Mouse (Mus musculus) stomach, embryonic 14.5 days (tissue): ENCODE results near the gene Tdrd12. TPM values are rescaled to one million over a fixed set of nuclear protein-coding genes. Genes with fewer than 3 reads are reported as not detected.
"Not testable (repeated sequence)": the region's sequence is repeated elsewhere in the genome, so short reads cannot be mapped to it uniquely, and the experiment has no call there.

Source experiments
- ATAC-seq: fragments of 200-750 bp; cut with Nextera tagmentation; 2 replicates; pipeline ENCODE4 v1.8.0; 2017; ENCODE audit warnings: low read depth, moderate TSS enrichment; ENCODE audit not compliant: insufficient number of reproducible peaks, insufficient read depth, low FRiP score
- H3K27ac ChIP-seq: fragments of 300-500 bp; sonication (generic); 2 replicates; pipeline ENCODE4 v1.5.1; 2014; ENCODE audit warnings: mild to moderate bottlenecking, low read length, moderate library complexity, mixed read lengths
- H3K27me3 ChIP-seq: fragments of 300-500 bp; sonication (generic); 2 replicates; pipeline ENCODE4 v1.6.1; 2014; ENCODE audit warnings: low read length, control low read depth, mixed read lengths; ENCODE audit not compliant: control insufficient read depth, insufficient read depth
- H3K36me3 ChIP-seq: fragments of 300-500 bp; sonication (generic); 2 replicates; pipeline ENCODE4 v1.6.1; 2014; ENCODE audit warnings: mild to moderate bottlenecking, control low read depth, low read length, moderate library complexity, mixed read lengths; ENCODE audit not compliant: control insufficient read depth, insufficient read depth
- H3K4me1 ChIP-seq: fragments of 300-500 bp; sonication (generic); 2 replicates; pipeline ENCODE4 v1.6.1; 2014; ENCODE audit warnings: low read length, control low read depth, mixed read lengths; ENCODE audit not compliant: control insufficient read depth, insufficient read depth
- H3K4me2 ChIP-seq: fragments of 300-500 bp; sonication (generic); replicated peaks from 2 replicates; pipeline ENCODE4 v1.6.1; 2014; ENCODE audit warnings: low read depth, low read length, control low read depth
- H3K4me3 ChIP-seq: fragments of 300-500 bp; sonication (generic); 2 replicates; pipeline ENCODE4 v1.5.1; 2014; ENCODE audit warnings: low read depth, low read length, control low read depth
- H3K9ac ChIP-seq: fragments of 300-500 bp; sonication (generic); replicated peaks from 2 replicates; pipeline ENCODE4 v1.6.1; 2014; ENCODE audit warnings: low read depth, mild to moderate bottlenecking, control low read depth, low read length, moderate library complexity, mixed read lengths
- H3K9me3 ChIP-seq: fragments of 300-500 bp; sonication (generic); 2 replicates; pipeline ENCODE4 v1.6.1; 2016; ENCODE audit warnings: low read depth, low read length, control low read depth; ENCODE audit not compliant: control insufficient read depth
- WGBS: fragments of 180-500 bp; shearing (Covaris S2); extraction: QIAGEN DNeasy Blood & Tissue Kit; methylation state at CpG from one replicate; pipeline ENCODE4 v1.1.7; 2014; 5-methylcytosine and 5-hydroxymethylcytosine counted together
- polyA plus RNA-seq: library from polyadenylated mRNA; unstranded; fragments of >200 nt; fragmentation: Nextera tagmentation; extraction: Ambion mirVana; gene quantifications from 2 replicates; pipeline ENCODE4 v1.2.1, GENCODE M21; 2014

The Tdrd12 gene
- polyA plus RNA-seq, 1 experiment from 2014 or later: not detected

DNA sequence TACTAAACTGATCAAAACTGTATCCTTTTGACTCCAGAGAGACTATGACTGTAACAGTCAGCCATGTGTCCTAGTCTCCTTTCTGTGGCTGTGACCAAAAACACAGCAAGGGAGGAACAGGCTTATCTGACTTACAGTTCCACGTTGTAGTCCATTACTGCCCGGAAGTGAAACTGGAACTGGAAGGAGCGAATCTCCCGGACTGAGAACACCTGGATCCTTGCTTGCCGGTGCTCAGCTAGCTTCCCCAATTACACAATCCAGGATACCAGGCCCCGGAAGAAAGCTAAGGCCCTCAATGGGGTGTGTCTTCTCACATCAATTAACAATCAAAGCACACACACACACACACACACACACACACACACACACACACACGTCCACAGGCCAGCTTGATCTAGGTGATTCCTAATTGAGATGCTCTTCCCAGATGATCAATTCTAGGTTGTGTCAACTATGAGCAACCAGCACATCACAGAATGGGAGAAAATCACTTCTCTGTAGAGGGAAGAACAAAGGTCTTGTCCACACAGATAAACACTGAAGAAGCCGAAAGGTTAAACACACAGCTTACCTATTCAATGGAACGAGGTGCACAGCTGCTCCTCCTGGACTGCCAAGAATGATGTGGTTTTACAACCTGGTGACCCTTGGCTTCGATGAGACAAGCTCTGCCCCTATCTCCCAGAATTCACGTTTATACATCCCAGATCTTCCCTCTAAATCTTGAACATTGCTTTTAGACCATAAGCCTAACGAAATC, 1.6 kb downstream of the Tdrd12 start:
- WGBS: 54% methylated on average over 12 of the region's 12 CpGs
- Histone ChIP-seq H3K27ac (no peak overlapping the region), H3K9ac (no peak overlapping the region), H3K4me1 (no peaks in the 10 kb centered on the region), H3K9me3 (no peaks in the 10 kb centered on the region), H3K4me3 (no peak overlapping the region), H3K27me3 (no peaks in the 10 kb centered on the region), H3K4me2 (no peak overlapping the region), H3K36me3 (no peaks in the 10 kb centered on the region)
- ATAC-seq: no peak

DNA sequence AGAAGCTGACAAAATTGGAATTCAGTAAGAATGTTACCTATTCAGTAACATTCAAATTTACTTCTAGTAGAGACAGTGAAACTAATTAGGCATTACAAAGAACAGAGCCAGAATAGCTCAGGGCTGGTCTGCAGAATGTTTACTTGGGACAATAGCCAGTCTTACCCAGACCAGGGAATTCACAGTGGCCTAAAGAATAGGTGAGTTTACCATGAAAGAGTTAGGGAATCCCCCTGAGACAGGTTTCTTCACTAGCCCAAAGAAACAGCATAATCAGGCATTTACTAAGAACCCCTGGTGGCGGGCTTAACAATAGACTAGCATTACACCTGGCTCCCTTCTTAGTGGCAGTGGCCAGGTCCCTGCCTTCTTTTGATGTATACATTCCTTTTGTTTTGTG, 7.0 kb downstream of the Tdrd12 start:
- not testable (repeated sequence) for H3K9ac ChIP-seq, H3K36me3 ChIP-seq, H3K9me3 ChIP-seq, ATAC-seq, H3K27ac ChIP-seq, H3K4me1 ChIP-seq, H3K4me2 ChIP-seq, H3K27me3 ChIP-seq, H3K4me3 ChIP-seq
- 63% methylated on average over 1 of the region's 1 CpGs for WGBS

GRCm38 (mm10) chr7:35530026-35530425, 7.5 kb downstream of the Tdrd12 start:
- 77% methylated on average over 3 of the region's 3 CpGs for WGBS
- H3K9me3 ChIP-seq: no peaks in the 10 kb centered on the region
- H3K27ac ChIP-seq: no peak overlapping the region
- no peaks in the 10 kb centered on the region for H3K27me3 ChIP-seq
- H3K4me1 ChIP-seq: no peaks in the 10 kb centered on the region
- no peak overlapping the region for H3K4me3 ChIP-seq
- no peaks in the 10 kb centered on the region for H3K36me3 ChIP-seq
- no peak overlapping the region for H3K4me2 ChIP-seq
- no peak for ATAC-seq
- no peak overlapping the region for H3K9ac ChIP-seq

GRCm38 (mm10) chr7:35526795-35527194, 10.8 kb downstream of the Tdrd12 start:
- 77% methylated on average over 2 of the region's 2 CpGs for WGBS
- Histone ChIP-seq H3K4me2 (no peak overlapping the region), H3K27me3 (no peaks in the 10 kb centered on the region), H3K4me3 (no peak overlapping the region), H3K9ac (no peak overlapping the region), H3K9me3 (no peaks in the 10 kb centered on the region), H3K4me1 (no peaks in the 10 kb centered on the region), H3K36me3 (no peaks in the 10 kb centered on the region), H3K27ac (no peak overlapping the region)
- no peak for ATAC-seq

- H3K9me3 ChIP-seq: no peaks in the 10 kb centered on the region
- WGBS: 19% methylated on average over 4 of the region's 4 CpGs
- no peaks in the 10 kb centered on the region for H3K27me3 ChIP-seq
- no peak for ATAC-seq
- H3K4me1 ChIP-seq: no peaks in the 10 kb centered on the region
- H3K27ac ChIP-seq: no peak overlapping the region
- no peak overlapping the region for H3K9ac ChIP-seq
- no peak overlapping the region for H3K4me2 ChIP-seq
- no peaks in the 10 kb centered on the region for H3K36me3 ChIP-seq
- H3K4me3 ChIP-seq: no peak overlapping the region
These were observed 35.5 kb downstream of the Tdrd12 start for GRCm38 (mm10) chr7:35501995-35502394.

DNA sequence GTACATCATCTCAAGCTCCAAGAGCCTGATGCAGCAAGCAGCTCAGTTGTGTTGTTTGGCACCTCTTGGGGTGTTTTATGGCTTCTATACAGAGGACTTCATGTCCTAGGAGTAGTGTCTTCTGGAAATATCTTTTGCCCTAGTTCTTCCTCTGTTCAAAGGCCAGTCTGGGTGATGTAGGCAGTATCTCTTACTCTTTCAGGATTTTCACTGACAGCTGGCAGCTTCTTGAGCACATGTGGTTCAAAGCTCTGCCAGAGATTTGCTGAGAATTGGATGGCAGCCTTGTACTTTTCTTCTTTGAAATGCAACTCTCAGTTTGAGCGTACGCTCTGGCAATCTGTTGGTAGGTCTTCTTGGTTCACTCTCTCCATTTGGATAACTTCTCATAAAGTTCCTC, 40.0 kb downstream of the Tdrd12 start:
- ATAC-seq: no peak
- no peaks in the 10 kb centered on the region for H3K9me3 ChIP-seq
- no peak overlapping the region for H3K27ac ChIP-seq
- no peaks in the 10 kb centered on the region for H3K36me3 ChIP-seq
- H3K4me2 ChIP-seq: no peak overlapping the region
- H3K9ac ChIP-seq: no peak overlapping the region
- H3K4me3 ChIP-seq: no peak overlapping the region
- H3K4me1 ChIP-seq: no peaks in the 10 kb centered on the region
- H3K27me3 ChIP-seq: no peaks in the 10 kb centered on the region
- WGBS: 100% methylated on average over 2 of the region's 2 CpGs

- WGBS: 90% methylated on average over 1 of the region's 1 CpGs
- Histone ChIP-seq H3K9me3 (no peaks in the 10 kb centered on the region), H3K27me3 (no peaks in the 10 kb centered on the region), H3K27ac (no peak overlapping the region), H3K4me2 (no peak overlapping the region), H3K4me1 (no peaks in the 10 kb centered on the region), H3K36me3 (no peaks in the 10 kb centered on the region), H3K9ac (no peak overlapping the region), H3K4me3 (no peak overlapping the region)
- no peak for ATAC-seq
These were observed 46.5 kb downstream of the Tdrd12 start for GRCm38 (mm10) chr7:35491005-35491404.

DNA sequence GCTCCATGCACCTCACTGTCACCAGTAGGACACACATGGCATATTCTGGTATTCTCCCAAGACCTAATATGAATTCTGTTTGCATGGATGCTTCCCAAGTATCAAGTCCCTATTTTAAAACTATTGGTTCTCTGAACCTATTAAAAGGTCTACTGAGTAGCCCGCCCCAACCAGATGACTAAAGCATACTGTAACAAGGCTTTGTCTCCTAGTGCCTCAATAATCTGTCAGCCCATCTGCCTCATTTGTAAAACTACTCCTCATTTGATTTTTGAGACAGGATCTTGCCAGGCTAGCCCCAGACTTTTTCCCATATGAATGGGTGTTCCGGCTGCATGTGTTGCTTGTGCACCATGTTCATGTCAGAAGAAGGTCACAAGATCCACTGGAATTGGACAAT, 47.4 kb downstream of the Tdrd12 start:
- Histone ChIP-seq H3K9ac (no peak overlapping the region), H3K4me2 (no peak overlapping the region), H3K4me1 (no peaks in the 10 kb centered on the region), H3K36me3 (no peaks in the 10 kb centered on the region), H3K9me3 (no peaks in the 10 kb centered on the region), H3K27me3 (no peaks in the 10 kb centered on the region), H3K27ac (no peak overlapping the region), H3K4me3 (no peak overlapping the region)
- no peak for ATAC-seq
- 90% methylated on average over 2 of the region's 2 CpGs for WGBS

GRCm38 (mm10) chr7:35486553-35486952, 51.0 kb downstream of the Tdrd12 start:
- Histone ChIP-seq H3K36me3 (no peaks in the 10 kb centered on the region), H3K4me1 (no peaks in the 10 kb centered on the region), H3K4me3 (no peak overlapping the region), H3K9me3 (no peaks in the 10 kb centered on the region), H3K27me3 (no peaks in the 10 kb centered on the region), H3K4me2 (no peak overlapping the region), H3K9ac (no peak overlapping the region), H3K27ac (no peak overlapping the region)
- ATAC-seq: no peak
- 89% methylated on average over 8 of the region's 8 CpGs for WGBS
